Mouse (Mus musculus) lung, adult 2 months (tissue): ENCODE data around the gene Syt16. TPM values are rescaled to one million over a fixed set of nuclear protein-coding genes. Genes with fewer than 3 reads are reported as not detected.

Experiments
- DNase-seq: peaks from one replicate; pipeline ENCODE4 v3.0.0; 2022
- H3K4me1 ChIP-seq: fragments of 200-500 bp; 2 replicates; pipeline ENCODE4 v1.6.1; 2011; ENCODE audit warnings: low read length; ENCODE audit not compliant: control insufficient read depth, insufficient read depth
- H3K4me3 ChIP-seq: fragments of 200-500 bp; replicated peaks from 2 replicates; pipeline ENCODE3; 2011; ENCODE audit warnings: low read depth, mild to moderate bottlenecking, control low read depth, low read length; ENCODE audit errors: extremely low read depth
- CTCF ChIP-seq: fragments of 200-500 bp; IDR thresholded peaks from 2 replicates; pipeline ENCODE4 v1.5.1; 2011; ENCODE audit warnings: mild to moderate bottlenecking, low read length, control low read depth; ENCODE audit not compliant: insufficient read depth
- POLR2A ChIP-seq: fragments of 200-500 bp; IDR thresholded peaks from 2 replicates; pipeline ENCODE4 v1.6.1; 2011; ENCODE audit warnings: low read depth, mild to moderate bottlenecking, control low read depth, low read length, borderline replicate concordance; ENCODE audit errors: extremely low read depth
- WGBS: fragments of 180-500 bp; shearing (Covaris S2); methylation state at CpG from one replicate; pipeline ENCODE4 v1.1.7; 2018; 5-methylcytosine and 5-hydroxymethylcytosine counted together
- polyA plus RNA-seq: library from polyadenylated mRNA; depleted of rRNA; stranded (reverse); fragments of >200 nt; gene quantifications from 2 replicates; pipeline ENCODE4 v1.2.3, GENCODE M21; 2012; rRNA removed

The Syt16 gene
- polyA plus RNA-seq = not detected in 2 replicates

- TF ChIP-seq CTCF (no peak), POLR2A (no peak)
- DNase-seq = no peak
- H3K4me1 ChIP-seq = no peaks in the 10 kb centered on the region
- H3K4me3 ChIP-seq = no peak within 1 kb of the TSS
- WGBS = 2% methylated on average over 61 of the region's 67 CpGs
Observed at GRCm38 (mm10) chr12:73997297-73998127, at the start of gene Syt16. Syt16 (plus strand) TSS chr12:73997661.

DNA sequence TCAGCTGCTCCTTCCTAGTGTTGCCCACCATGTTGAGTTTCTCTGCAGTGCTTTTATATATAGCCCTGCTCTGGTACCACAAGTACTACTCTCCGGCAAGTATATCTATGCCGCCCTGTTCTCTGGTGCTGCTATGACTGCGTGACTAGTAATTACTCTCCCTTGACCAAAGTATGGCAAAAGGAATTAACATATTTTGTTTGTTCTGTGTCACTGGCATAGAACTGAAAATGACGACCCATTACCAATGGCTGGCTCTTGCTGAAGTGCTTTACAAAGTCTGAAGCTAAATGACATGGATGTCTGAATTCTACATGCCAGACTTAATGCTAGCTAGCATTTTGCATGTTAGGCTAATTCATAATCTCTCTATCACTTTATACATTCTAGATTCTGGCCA, 49.0 kb upstream of the Syt16 start:
- TF ChIP-seq POLR2A (no peak), CTCF (no peak)
- no peak for DNase-seq
- WGBS = 92% methylated on average over 4 of the region's 4 CpGs
- Histone ChIP-seq H3K4me3 (no peak overlapping the region), H3K4me1 (peaks cover 3% of the 10 kb centered on the region; the same call in 1 of the 2 replicates)

- WGBS = 9% methylated on average over 46 of the region's 46 CpGs
- TF ChIP-seq CTCF (no peak), POLR2A (no peak)
- peak overlapping the region; percentile 28 for H3K4me3 ChIP-seq
- peaks cover 3% of the 10 kb centered on the region; the same call in 1 of the 2 replicates for H3K4me1 ChIP-seq
- DNase-seq = peak; percentile 35
Observed at GRCm38 (mm10) chr12:73949318-73950058, 48.0 kb upstream of the Syt16 start.

- 6% methylated on average over 15 of the region's 15 CpGs for WGBS
- H3K4me3 ChIP-seq = no peak overlapping the region
- peaks cover 3% of the 10 kb centered on the region; the same call in 1 of the 2 replicates for H3K4me1 ChIP-seq
- DNase-seq = no peak
- TF ChIP-seq CTCF = no peak
- no peak for TF ChIP-seq POLR2A
Observed at GRCm38 (mm10) chr12:73952879-73953278, 44.6 kb upstream of the Syt16 start.

GRCm38 (mm10) chr12:73953420-73954186, 43.9 kb upstream of the Syt16 start:
- peaks cover 3% of the 10 kb centered on the region; the same call in 1 of the 2 replicates for H3K4me1 ChIP-seq
- H3K4me3 ChIP-seq = no peak overlapping the region
- DNase-seq = no peak
- TF ChIP-seq POLR2A (no peak), CTCF (no peak)
- 47% methylated on average over 14 of the region's 14 CpGs for WGBS

DNA sequence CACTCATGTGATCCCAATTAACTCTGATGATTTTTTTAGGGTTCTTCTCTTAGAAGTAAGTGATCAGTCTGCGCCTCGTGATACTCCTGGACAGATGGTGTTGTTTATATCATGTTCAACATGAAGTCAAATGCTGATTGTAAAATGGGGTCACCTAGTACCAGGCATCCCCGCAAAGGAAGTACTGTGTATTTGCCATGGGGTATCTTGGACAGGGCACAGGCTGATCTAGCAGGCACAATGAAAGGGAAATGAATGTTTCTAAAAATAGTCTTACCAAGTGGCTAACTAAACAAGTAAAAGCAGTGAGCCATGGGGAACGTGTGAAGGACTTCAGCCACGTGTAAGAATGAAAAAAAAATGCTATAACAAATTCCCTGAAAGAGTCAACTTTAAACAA, 42.7 kb upstream of the Syt16 start:
- TF ChIP-seq CTCF = no peak
- no peak for TF ChIP-seq POLR2A
- Histone ChIP-seq H3K4me3 (no peak overlapping the region), H3K4me1 (no peaks in the 10 kb centered on the region; the same call in 1 of the 2 replicates)
- WGBS = 37% methylated on average over 5 of the region's 5 CpGs
- no peak for DNase-seq

DNA sequence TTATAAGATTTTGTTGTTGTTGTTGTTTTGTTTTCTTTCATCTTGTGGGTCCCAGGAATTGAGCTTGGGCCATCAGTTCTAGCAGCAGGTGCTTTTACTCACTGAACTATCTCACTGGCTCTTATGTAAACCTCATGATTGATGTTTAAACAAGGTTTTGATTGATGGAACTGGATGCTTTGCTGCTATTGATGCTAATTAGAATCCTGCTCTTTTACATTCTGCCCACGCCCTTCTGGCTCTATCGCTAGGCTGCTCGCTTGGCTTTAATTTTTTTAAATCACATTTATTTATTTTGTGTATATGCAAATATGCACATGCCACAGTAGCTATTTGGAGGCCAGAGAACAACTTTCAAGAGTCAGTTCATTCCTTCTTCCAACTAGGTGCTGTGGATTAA, 39.8 kb upstream of the Syt16 start:
- no peak overlapping the region for H3K4me3 ChIP-seq
- TF ChIP-seq CTCF (no peak), POLR2A (no peak)
- no peak for DNase-seq
- 74% methylated on average over 3 of the region's 3 CpGs for WGBS
- H3K4me1 ChIP-seq = no peaks in the 10 kb centered on the region; the same call in 1 of the 2 replicates

DNA sequence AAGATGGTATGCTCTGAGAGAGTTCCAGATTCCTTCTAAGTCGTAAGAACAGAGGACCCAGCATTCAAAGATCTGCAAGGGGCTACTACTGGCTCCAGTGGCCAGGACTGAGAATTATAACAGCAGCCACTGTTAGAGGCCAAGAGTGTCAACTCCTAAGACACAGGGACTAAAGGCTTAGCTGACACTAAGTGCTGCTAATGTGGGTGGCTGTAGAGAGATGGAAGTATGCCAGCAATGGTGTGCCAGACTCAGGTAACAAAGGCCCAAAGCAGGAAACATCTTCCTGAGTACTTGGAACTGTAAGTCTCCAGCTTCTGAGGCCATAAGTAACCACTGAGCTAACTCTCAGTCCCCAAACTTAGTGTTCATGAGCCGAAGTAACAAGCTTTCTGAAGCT, 38.6 kb upstream of the Syt16 start:
- no peak for DNase-seq

More for the DNA sequence above, 38.6 kb upstream of the Syt16 start:
- TF ChIP-seq POLR2A = no peak
- TF ChIP-seq CTCF = no peak
- H3K4me3 ChIP-seq = no peak overlapping the region
- WGBS = 79% methylated on average over 2 of the region's 2 CpGs
- H3K4me1 ChIP-seq = no peaks in the 10 kb centered on the region; the same call in 1 of the 2 replicates
